Mouse (Mus musculus) kidney, adult 9 months (tissue): Measurements from ENCODE around the gene Fgf13.

Source experiments
- DNase-seq: peaks from one replicate; pipeline ENCODE4 v3.0.0; 2022

Gene Fgf13

DNA sequence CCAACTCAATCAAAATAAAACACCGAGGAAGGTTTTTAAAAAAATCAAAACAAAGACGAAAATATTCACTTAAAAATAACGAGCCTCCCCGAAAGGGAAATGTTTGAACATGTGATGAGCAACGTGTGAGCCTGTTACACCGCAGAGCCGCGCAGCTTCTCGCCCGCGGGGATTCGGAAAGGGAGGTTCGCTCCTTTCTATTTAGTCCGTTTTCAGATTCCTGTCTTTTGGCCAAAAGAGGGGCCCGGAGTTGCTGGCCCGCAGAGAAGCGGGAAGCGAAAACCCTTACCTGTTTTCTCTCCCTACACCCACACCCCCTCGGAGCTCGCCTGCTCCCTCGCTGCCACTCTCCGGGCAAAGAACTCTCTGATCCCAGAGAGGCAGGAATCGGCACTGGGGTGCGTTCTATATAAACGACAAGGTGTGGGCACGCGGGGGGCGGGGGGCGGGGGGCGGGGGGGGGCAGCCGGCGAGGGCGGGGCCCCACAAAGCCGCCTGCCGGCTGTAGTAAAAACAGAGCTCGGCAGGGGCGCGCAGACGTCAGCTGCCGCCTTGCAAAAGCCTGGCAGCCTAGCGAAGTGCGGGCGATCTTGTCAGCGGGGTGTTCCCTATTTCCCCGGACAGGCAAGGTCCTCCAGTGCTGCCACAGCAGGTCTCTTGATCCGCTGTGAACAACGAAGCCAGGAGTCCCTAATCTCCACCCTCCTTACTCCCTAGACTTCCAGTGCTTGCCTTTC lies at the start of gene Fgf13:
Gene Fgf13 (minus strand): TSS at position 377 of the 737 bp plus-strand sequence.
- DNase-seq: no peak

DNA sequence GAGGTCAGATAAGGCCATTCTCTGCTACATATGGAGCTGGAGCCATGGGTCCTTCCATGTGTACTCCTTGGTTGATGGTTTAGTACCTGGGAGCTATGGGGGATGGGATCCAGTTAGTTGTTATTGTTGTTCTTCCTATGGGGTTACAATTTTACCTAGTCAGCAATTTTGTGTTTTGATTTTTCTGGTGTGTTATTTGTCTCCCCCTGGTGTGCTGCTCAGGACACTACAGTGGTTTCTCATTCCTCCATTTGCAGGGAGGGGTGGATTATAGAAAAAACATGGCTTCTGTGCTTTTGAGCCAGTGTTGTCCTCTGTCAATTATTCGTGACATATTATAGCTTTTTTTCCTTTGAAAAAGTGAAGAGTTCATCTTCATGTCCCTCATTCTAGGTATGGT lies 38.7 kb upstream of the Fgf13 start:
- DNase-seq: peak; percentile 4

DNA sequence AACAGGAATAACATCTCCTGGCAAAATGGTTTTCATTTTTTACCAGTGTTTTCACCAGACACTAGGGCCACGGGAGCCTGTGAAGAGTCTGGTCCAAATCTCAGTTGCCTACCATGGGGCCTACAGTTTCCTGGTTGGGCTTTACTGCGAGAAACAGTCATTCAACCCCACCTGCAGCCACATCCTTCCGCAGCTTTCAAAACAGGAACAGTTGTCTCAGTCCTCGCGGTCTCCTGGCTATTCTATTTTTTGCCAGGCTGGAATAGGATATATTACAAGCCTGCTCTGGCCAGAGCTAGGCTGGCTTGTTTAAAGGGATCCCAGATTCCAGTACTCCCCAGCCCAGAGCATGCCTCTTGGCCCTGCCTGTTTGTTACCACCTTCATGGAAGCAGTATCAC lies 21.2 kb upstream of the Fgf13 start:
- no peak for DNase-seq

DNA sequence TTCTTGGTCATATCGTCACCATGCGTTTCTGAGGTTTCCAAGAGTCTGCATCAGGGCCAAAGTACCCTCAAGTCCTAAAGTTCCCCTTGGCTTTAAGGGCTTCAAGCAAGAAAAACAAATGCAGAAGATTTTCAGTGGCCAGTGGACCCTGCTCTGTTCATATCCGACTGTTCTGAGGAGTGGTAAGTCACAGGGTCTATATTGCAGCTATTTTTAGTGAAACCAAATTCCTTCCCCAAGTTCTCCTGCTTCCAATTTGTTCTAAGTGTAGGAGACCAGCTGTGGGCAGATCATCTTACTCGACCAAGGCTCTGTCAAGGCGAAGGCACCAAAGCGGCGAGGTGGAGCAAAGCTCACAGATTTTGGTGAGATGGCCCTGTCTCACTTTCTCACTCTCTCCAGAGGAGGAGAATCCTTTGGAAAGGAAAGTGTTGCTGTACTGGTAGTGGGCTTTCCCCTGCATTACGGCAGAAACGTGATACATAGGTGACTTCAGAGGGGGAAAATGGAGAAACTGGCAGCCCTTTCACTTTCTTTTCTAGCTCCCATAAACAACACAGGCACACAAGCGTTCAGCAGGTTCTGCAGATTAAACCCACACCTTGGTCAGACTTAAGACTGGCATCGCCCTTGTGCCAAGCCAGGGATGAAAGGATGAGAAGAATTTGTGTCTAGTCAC lies 17.8 kb upstream of the Fgf13 start:
- no peak for DNase-seq

DNA sequence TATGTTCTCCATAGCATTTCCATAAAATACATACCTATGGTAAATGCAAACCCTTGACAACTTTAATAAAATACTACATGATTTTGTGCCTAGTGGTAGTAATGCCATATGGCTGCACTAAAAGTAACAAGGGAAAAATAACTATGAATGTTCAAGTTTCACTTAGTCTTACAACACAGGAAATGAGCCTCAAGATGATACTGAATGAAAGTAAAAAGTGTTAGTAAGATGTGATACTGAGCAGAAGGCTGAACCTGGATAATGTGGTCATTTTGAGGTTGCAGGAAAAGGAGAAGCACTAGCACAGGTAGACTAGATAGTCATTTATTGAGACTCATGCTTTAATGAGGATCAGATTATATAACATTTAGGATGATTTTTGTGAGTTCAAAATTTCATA lies 16.2 kb upstream of the Fgf13 start:
- no peak for DNase-seq

DNA sequence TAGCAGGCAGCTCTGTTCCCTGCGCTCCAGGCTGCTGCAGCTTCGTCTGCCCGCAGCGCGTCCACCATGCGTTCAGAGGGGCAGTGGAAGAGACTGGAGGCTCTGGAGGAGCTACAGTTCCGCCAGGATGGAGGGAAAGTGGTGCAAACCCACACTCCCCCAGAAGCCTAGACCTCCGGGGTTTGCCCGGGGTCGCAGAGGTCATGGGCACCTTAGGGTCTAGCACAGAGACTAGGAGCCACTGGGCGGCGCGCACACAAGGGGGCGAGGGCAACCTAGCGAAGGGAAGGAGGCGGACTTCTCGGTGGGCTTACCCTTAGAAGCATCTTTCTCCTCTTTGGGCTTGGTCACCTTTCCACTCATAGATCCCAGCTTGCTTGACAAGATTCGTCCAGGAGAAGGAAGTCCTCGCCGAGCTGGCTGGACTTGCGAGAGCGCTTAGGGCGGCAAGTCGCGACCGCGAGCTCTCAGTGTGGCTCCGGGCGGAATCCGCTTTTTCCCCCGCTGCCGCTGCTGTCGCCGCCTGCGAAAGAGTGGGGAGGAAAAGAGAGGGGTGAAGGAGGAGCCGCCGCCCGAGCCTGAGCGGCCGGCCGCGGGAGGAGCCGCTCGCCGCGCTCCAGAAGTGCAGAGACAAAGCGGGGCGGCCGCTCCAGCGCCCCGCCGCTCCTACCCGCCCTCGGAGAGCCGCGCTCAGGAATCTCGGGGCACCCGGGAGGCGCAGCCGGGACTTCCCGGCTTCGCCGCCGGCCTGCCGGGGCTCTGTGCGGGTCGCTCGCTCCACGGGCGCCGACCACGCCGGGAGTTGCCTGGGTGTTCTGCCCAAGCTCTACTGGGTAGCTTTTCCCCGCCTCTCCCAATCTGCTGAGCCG lies 811 bp downstream of the Fgf13 start:
- DNase-seq: no peak

DNA sequence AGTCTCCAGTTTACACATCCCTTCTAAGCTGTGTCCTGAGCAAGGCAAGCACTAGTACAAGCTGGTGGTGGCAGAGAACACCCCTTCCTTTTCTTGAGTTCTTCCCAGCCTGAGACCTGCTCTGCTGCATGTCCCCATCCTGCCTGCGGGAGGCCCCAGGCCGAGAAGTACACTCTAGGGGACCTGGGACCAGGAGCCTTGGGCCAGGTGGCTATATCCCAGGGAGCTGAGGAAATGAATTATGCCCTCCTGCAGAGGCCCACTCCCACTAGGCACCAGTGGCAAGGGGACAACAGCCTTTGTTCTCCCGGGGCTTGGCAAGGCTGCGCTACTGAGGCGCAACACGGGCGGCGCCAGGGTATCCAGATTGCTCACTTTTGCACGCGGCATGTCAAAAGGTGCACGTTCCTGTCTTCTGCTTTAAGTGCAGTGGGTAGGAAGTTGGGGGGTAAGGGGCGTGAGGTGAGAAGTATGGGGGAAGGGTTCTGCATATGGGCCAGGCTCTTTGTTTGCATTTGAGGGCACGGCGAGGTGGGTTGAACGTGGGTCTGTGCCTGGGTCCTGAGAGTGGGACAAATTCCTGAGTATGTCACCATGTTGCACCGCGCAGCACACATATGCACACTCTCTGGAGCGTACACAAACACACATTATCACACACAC lies 1.7 kb downstream of the Fgf13 start:
- DNase-seq: no peak

DNA sequence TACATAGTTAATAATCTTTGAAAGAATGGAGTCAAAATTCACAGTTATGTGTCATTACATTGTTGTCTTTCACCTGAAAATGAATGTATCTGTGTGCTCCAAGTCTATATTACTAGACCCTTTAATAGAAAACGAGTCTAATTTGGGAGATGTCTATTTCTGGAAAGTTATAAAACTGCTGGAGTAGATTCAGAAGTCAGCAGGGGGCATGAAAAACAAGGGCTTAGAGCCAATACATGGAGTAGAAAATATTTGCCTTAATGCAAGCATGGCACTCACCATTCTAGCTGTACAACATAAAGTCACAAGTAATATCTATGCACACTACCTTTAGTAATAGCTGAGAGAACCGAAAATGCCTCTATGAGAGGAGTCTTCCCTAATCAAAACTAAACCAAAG lies 19.9 kb downstream of the Fgf13 start:
- no peak for DNase-seq

DNA sequence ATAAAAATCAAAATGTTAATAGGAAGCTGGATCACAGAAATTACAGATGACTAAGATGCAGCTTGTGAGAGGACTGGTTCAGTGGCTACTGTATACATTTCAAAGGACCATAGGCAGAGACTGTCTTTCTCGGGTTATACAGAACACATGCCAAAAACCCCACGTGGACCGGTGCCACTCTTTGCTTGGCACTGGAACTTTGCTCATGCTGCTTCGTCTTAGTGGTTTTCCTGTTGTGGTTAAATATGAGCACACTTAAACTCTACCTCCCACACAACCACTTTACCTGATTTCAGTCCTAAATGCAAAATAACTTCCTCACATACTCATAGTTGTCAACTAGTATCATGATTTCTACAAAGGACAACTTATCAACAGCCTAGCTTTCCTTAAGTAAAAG lies 59.6 kb downstream of the Fgf13 start:
- no peak for DNase-seq

DNA sequence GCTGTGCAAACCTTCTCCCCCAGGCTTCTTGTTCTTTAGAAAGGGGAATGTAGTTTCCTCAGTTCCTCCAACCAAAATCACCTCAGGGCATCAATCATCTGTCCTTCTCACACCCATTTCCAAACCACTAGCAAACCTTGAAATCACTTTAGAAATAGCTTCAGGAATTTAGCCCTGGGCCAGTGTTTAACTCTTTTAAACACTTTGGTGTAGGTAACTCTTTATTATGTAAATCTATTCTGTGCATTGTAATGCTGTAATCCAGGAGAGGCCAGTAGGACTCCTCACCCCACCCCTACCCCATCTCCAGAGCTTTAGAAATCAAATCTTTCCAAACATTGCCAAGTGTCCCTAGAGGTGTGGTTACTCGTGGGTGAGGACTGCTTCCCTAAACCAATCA lies 74.5 kb downstream of the Fgf13 start:
- no peak for DNase-seq

DNA sequence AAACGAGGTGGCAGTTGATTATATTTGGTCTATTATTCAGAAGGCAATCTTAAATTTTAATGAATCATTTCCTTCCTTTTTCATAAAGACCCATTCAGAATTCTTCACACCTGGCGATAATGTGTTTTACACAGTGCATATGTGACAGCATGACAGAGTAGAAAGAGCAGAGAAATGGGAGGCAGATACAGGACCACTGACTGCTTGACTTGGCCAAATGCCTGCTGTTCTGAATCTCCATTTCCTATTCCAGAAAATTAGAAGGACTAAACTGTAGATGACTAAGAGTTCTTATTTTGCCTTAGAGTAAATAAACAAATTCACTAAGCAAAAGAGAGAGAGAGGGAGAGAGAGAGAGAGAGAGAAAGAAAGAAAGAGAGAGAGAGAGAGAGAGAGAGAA lies 82.4 kb downstream of the Fgf13 start:
- DNase-seq: no peak

DNA sequence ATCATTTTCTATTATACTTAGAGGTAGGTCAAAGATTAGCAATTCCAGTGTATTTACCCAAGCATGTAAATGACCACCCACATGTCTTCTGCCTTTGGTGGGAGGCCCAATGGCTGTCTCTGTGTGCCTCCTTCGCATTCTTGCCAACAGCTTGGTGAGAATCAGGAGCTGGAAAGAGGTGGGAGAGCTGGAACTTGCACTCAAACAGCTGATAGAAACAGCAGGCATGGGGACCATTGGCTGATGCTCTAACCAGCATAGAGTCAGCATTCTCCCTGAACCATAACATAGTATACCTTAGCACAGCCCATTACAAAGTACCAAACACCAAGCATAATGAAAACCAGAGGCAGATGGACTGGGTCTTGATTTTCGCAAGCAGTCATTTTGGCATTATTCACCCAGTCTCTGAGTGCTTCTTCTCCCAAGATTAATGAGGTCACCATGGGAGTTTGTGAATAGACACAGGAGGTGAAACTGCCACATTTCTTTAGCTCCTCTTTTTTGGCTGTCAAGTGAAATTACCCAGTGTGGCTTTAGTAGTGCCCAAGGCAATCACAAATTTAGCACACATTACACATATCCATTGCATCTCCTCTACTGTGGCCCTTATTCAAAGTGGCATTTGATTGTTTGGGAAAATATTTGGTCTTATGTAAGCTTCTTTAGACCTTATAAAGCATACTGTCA lies 165.1 kb downstream of the Fgf13 start:
- DNase-seq: no peak

DNA sequence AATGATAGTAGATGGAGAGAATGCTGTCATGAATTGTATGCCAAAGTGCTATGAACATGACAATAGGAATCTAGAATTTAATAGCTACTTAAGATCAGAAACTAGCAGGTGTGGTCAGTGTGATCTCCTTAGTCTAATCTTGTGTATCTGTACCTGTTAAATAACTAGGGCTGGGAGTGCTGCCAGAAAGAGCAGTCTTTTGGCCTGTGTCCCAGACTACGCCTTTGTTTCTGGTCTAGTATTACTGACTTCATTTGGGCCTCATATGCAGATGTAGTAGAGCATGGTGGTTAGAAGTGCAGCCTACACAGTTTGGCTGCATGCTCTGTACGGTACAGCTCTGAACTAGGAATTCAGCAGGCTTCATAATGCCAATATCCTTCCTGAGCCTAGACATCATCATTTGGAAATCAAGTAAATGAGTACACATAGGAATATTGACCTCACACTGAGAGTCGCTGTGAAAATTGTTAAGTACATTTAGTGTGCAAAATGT lies 276.9 kb downstream of the Fgf13 start:
- peak; percentile 66 for DNase-seq

DNA sequence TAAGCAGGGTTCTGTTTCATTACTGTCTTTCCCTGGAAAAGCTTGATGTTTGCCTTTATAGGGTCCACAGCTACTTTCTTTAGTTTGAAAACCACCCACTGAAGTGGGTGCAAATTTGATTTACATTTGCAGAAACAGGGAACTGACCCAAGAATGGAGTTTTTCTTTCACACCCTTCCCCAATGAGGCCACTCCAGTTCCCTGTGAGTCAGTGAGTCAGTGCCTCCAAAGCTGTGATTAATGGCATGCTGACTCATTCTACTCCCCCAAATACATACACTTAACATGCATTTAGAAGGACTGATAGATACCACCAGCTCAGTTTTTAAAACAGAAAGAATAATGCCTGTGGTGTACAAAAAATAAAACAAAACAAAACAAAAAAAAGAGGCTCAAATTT lies 316.3 kb downstream of the Fgf13 start:
- no peak for DNase-seq

DNA sequence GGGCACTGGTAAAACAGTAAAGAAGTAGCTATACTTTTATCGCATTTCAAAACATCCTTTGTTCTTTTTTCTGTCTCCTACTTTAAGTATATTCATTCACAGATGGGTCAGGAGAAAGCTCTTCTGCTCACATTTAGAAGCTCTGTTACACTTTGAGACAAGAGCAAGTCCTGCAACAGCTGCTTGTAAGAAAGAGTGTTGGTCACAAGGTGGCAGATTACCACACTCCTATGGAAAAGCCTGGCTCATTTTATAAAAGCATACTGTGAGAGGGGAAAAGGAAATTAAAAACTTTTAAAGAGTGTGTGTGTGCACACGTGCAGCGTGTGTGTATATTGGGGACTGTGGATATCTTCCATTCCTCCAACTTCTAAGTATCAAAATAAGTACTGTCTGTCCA lies 324.1 kb downstream of the Fgf13 start:
- DNase-seq: no peak

DNA sequence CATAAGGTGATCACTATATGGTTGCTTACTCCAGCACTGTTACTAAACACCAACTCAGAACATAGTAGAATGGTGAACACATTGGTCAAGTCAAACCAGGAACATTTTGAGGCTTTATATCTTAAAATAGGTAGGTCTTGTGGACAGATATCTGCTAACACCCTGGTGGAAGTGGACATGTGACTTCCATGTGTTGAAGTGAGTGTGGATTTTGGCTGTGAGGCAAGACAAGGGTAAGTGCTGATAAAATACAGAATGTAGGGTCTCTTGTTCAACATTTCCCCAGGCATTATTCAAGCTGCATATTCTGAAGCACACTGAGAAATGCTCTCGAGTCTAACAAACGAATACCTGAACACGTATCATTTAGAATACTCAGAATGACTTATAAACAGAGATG lies 324.7 kb downstream of the Fgf13 start:
- DNase-seq: no peak

DNA sequence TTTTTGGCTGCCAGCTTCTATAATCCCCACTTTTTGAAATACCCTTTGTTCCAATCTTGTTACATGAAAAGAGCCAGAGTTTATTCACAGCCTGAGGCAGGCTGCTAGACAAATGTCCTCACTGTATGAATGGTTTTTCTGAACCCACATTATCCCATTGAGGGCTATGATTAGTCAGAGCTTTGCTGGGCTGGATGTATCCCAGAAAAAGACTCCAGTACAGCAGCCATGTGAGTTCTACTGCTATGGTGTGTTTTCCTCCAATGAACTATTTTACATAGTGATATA lies 326.5 kb downstream of the Fgf13 start:
- no peak for DNase-seq

DNA sequence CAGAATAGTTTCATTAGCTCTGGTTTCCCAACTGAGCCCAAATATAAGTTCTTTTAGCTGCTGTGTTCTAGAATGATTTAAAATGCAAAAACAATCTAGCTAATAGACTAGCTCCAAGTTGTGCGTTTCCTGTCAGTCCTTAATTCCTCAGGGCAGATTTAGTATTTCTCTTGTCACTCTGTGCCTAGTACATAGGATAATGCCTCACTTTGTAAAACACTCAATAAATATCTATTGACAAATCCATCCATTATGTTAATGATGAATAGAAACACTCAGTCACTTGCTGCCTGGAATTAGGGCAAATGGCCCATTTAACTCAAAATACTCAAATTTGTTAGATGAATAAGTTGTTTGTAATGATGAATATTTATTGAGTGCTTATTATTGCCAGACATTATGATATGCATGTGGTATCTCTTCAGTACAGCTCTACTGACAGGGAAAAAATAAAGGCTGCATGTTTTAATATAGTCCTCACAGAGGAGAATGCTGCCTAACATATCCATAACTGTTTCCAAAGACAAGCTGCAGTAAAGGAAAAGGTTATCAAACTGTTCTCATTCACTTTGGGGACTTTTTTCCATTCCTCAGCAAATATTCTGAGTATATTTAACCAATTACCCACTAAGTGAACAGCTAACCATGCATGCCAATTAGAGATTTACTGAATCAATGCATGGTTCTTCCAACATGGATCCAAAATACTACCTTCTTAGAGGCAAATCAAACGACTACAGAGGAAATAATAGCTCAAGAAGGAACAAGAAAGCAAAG lies 327.0 kb downstream of the Fgf13 start:
- DNase-seq: no peak

DNA sequence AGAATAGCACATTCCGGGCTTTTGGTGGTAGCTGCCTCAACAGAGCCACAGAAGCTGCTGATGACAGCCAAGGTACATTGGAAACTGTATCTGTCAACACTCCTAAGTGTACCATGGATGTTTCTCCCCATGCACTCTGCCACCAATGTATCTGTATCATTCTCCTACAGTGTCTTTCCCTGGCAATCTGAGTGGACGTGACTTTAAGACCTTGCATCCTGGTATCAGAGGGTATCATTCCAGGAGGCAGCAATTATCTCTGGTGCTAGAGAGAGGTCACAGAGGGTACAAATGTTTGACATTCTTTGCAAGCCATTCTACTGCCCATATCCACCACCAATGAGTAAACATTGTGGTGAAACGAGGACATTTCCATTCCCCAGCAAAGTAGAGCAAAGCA lies 347.2 kb downstream of the Fgf13 start:
- no peak for DNase-seq

DNA sequence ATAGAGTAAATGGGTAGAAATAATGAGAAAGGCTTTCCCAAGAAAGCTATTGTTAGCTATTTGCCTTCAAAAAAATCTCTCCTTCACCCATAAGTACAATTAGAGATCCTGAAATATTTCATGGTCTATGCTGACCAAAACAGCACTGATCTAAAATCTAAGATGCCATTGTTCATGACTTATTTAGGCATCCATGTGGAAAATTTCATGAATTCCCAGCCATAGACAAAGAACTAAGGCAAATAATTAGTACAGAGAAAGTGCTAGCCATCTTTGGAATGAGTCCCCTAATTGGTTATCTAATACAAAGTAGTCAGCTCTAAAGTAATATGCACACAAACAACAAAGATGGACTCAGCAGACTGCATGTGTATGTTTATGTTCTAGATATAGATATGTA lies 366.7 kb downstream of the Fgf13 start:
- DNase-seq: no peak

DNA sequence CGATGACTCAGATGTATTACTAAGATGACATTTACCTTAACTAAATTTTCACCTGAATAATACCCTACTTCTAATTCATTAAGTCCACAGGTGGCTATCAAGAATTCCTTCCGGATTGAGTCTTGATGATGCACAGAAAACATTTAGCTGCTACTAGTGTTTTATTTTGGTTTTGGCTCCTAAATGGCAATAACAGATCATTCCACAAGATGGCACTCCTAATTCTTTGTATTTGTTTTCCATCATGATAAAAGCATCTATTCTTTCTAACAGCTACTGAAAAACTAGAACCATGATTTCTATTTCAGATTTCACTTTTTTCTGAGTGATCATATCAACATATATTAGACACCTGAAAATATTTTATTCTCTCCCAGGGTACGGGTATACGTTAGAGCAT lies 373.7 kb downstream of the Fgf13 start:
- peak; percentile 6 for DNase-seq

DNA sequence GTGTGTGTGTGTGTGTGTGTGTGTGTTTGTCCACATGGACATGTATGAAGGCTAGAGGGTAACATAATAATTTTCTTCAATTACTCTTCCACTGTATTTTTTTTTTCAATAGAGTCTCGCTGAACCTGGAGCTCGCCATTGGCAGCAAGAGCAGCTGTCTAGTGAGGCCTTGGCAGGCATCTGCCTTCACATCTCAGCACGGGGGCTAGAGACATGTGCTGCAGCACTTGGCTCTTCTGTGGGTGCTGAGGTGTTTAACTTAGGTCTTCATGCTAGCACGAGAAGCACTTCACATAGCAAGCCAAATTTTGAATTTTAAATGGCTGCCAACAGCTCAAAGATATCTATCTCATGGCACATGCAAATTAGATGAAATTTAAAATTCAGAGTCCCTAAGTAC lies 380.9 kb downstream of the Fgf13 start:
- DNase-seq: no peak
